Mouse (Mus musculus) lung, embryonic 14.5 days (tissue): ENCODE data around the gene Phlpp1. TPM values are rescaled to one million over a fixed set of nuclear protein-coding genes. Genes with fewer than 3 reads are reported as not detected.

ENCODE experiments used
- ATAC-seq: fragments of 200-750 bp; cut with Nextera tagmentation; 2 replicates; pipeline ENCODE4 v1.8.0; 2017; ENCODE audit warnings: mild to moderate bottlenecking, moderate TSS enrichment, moderate library complexity; ENCODE audit not compliant: insufficient read depth
- DNase-seq: peaks from one replicate; pipeline ENCODE4 v3.0.0-alpha.2; 2015
- H3K27ac ChIP-seq: fragments of 300-500 bp; sonication (generic); 2 replicates; pipeline ENCODE4 v1.5.1; 2014; ENCODE audit warnings: low read depth, mild to moderate bottlenecking, moderate library complexity
- H3K27me3 ChIP-seq: fragments of 300-500 bp; sonication (generic); 2 replicates; pipeline ENCODE4 v1.6.1; 2014; ENCODE audit warnings: low read length, control low read depth; ENCODE audit not compliant: insufficient read depth
- H3K36me3 ChIP-seq: fragments of 300-500 bp; sonication (generic); 2 replicates; pipeline ENCODE4 v1.6.1; 2014; ENCODE audit warnings: control low read depth; ENCODE audit not compliant: insufficient read depth
- H3K4me1 ChIP-seq: fragments of 300-500 bp; sonication (generic); 2 replicates; pipeline ENCODE4 v1.6.1; 2014; ENCODE audit warnings: antibody characterized with exemption, control low read depth; ENCODE audit not compliant: insufficient read depth
- H3K4me2 ChIP-seq: fragments of 300-500 bp; sonication (generic); 2 replicates; pipeline ENCODE4 v1.6.1; 2014; ENCODE audit warnings: mild to moderate bottlenecking
- H3K4me3 ChIP-seq: fragments of 300-500 bp; sonication (generic); 2 replicates; pipeline ENCODE4 v1.5.1; 2014; ENCODE audit warnings: low read depth, low read length
- H3K9ac ChIP-seq: fragments of 300-500 bp; sonication (generic); 2 replicates; pipeline ENCODE4 v1.6.1; 2014
- H3K9me3 ChIP-seq: fragments of 300-500 bp; sonication (generic); 2 replicates; pipeline ENCODE4 v1.6.1; 2016; ENCODE audit warnings: low read depth, low read length, control low read depth
- CTCF ChIP-seq: IDR thresholded peaks from 2 replicates; pipeline ENCODE4 v1.5.1; 2016; ENCODE audit warnings: antibody characterized with exemption, low read depth
- WGBS: fragments of 180-500 bp; shearing (Covaris S2); extraction: QIAGEN DNeasy Blood & Tissue Kit; methylation state at CpG from one replicate; pipeline ENCODE4 v1.1.7; 2014; 5-methylcytosine and 5-hydroxymethylcytosine counted together
- polyA plus RNA-seq: library from polyadenylated mRNA; unstranded; fragments of >200 nt; fragmentation: Nextera tagmentation; extraction: Ambion mirVana; gene quantifications from 2 replicates; pipeline ENCODE4 v1.2.1, GENCODE M21; 2014

Gene Phlpp1
- polyA plus RNA-seq, 1 experiment from 2014 or later, result 4.2 TPM

DNA sequence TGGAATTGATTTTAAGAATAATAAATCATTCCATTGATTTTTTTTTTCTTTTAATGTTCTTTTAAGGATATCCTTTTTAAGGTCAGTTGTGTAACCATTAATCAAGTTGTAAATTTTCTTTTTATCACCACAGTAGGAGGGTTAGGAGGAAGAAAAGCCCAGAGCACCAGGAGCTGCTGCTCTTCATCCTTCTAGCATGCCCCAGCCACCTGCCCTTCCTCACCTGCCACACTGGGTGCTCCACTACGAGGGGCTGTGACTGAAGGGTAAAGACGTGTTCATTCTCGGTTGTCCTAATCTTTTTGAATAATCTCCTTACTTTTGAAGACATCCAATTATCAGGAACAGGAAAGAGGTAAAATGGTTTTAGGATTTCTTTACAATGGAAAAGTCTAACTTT lies 22.7 kb downstream of the Phlpp1 start:
- DNase-seq, result no peak
- Histone ChIP-seq H3K4me3 (no peak overlapping the region), H3K9ac (no peak overlapping the region), H3K4me1 (peaks cover 4% of the 10 kb centered on the region; the same call in 1 of the 2 replicates), H3K4me2 (no peak overlapping the region), H3K9me3 (no peaks in the 10 kb centered on the region), H3K27me3 (no peaks in the 10 kb centered on the region), H3K27ac (no peak overlapping the region), H3K36me3 (no peaks in the 10 kb centered on the region)
- TF ChIP-seq CTCF, result no peak
- WGBS, result 66% methylated on average over 3 of the region's 3 CpGs
- no peak for ATAC-seq

GRCm38 (mm10) chr1:106197991-106198390 lies 26.4 kb downstream of the Phlpp1 start:
- no peak overlapping the region for H3K9ac ChIP-seq
- H3K9me3 ChIP-seq, result no peaks in the 10 kb centered on the region
- no peaks in the 10 kb centered on the region for H3K36me3 ChIP-seq
- H3K4me3 ChIP-seq, result no peak overlapping the region
- no peaks in the 10 kb centered on the region for H3K27me3 ChIP-seq
- H3K27ac ChIP-seq, result no peak overlapping the region
- DNase-seq, result peak; percentile 30
- H3K4me1 ChIP-seq, result peaks cover 7% of the 10 kb centered on the region; the same call in 1 of the 2 replicates
- no peak for TF ChIP-seq CTCF
- WGBS, result 62% methylated on average over 5 of the region's 5 CpGs
- H3K4me2 ChIP-seq, result no peak overlapping the region
- no peak for ATAC-seq

- 76% methylated on average over 4 of the region's 4 CpGs for WGBS
Measured at GRCm38 (mm10) chr1:106199109-106199508, 27.6 kb downstream of the Phlpp1 start.

DNA sequence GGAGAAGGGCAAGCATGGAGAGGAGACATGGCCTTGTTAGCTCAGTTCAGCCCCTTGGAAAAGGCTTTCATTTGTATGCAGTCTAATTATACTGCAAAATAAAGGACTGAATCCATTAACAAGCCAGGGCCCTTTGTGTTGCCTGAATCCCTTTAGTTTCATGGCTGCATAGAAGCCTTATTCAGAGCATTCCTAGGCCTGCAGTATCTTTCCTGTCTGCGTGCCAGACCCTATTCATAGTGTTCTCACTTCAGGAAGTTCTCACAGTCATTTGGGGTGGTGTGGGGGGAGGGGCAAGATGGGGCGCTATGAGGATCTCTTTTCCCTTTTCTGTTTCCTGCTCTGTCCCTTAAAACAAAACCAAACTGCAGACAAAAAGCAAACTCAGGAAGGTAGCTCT lies 28.1 kb downstream of the Phlpp1 start:
- Histone ChIP-seq H3K4me3 (no peak overlapping the region), H3K9ac (no peak overlapping the region), H3K4me2 (0 out of 2 replicates have a peak overlapping the region, but pooled peaks have one; percentile 12), H3K27ac (peak overlapping the region; percentile 72; the same call in 1 of the 2 replicates), H3K4me1 (peaks cover 10% of the 10 kb centered on the region), H3K36me3 (no peaks in the 10 kb centered on the region), H3K9me3 (no peaks in the 10 kb centered on the region), H3K27me3 (no peaks in the 10 kb centered on the region)
- 19% methylated on average over 2 of the region's 2 CpGs for WGBS
- TF ChIP-seq CTCF, result no peak
- peak; percentile 56; the same call in 1 of the 2 replicates for ATAC-seq
- peak; percentile 78 for DNase-seq

More at GRCm38 (mm10) chr1:106199109-106199508, 27.6 kb downstream of the Phlpp1 start:
- no peak overlapping the region for H3K9ac ChIP-seq
- H3K27ac ChIP-seq, result peak overlapping the region; percentile 72; the same call in 1 of the 2 replicates
- no peaks in the 10 kb centered on the region for H3K27me3 ChIP-seq
- H3K4me1 ChIP-seq, result peaks cover 10% of the 10 kb centered on the region
- no peaks in the 10 kb centered on the region for H3K9me3 ChIP-seq
- no peaks in the 10 kb centered on the region for H3K36me3 ChIP-seq
- ATAC-seq (no peak), DNase-seq (no peak)
- H3K4me2 ChIP-seq, result no peak overlapping the region
- TF ChIP-seq CTCF, result no peak
- H3K4me3 ChIP-seq, result no peak overlapping the region

DNA sequence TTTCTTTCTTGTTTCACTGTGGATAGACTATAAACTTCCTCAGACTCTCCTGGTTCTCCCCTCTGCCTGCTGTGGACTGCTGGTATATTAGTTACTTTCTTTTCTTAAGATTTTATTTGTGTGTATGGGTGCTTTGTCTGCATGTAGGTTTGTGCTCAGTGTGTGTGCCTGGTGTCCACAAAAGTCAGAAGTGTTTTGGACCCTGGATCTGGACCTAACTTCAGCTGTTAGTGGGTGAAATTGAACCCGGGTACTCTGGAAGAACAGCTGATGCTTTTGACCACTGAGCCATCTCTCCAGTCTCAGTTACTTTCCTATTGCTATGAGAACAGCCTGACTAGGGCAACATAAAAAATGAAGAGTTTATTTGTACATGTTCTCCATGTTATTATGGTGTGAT lies 29.5 kb downstream of the Phlpp1 start:
- Histone ChIP-seq H3K4me3 (no peak overlapping the region), H3K36me3 (no peaks in the 10 kb centered on the region), H3K9ac (no peak overlapping the region), H3K4me1 (peaks cover 12% of the 10 kb centered on the region), H3K27me3 (no peaks in the 10 kb centered on the region), H3K4me2 (no peak overlapping the region), H3K27ac (no peak overlapping the region), H3K9me3 (no peaks in the 10 kb centered on the region)
- no peak for TF ChIP-seq CTCF
- no peak for DNase-seq
- ATAC-seq, result no peak
- 91% methylated on average over 1 of the region's 1 CpGs for whole genome bisulfite sequencing

DNA sequence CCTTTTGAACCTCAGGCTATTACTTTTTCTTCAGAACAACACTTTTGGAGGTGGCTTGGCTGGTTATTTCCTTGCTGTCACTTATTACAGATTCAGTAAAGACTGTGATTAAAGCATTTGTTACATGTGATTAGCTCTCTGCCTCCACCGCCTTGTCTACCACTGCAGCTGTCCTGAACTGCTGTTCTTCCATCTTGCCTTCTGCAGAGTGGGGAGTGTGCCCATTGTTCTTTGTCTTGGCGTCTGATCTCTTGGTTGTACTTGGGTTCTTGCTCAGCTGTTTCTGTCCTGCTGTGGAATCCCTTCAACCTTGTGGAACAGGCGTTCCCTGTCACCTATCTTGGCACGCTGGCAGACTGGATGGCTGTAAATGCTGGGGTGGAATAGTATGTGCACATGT lies 30.4 kb downstream of the Phlpp1 start:
- DNase-seq, result no peak
- H3K4me1 ChIP-seq, result peaks cover 12% of the 10 kb centered on the region
- no peaks in the 10 kb centered on the region for H3K27me3 ChIP-seq
- no peak overlapping the region for H3K27ac ChIP-seq
- whole genome bisulfite sequencing, result 74% methylated on average over 4 of the region's 4 CpGs
- no peaks in the 10 kb centered on the region for H3K36me3 ChIP-seq
- H3K9me3 ChIP-seq, result no peaks in the 10 kb centered on the region
- H3K9ac ChIP-seq, result no peak overlapping the region
- no peak overlapping the region for H3K4me3 ChIP-seq
- H3K4me2 ChIP-seq, result no peak overlapping the region
- no peak for TF ChIP-seq CTCF
- ATAC-seq, result no peak

- Histone ChIP-seq H3K9me3 (no peaks in the 10 kb centered on the region), H3K36me3 (no peaks in the 10 kb centered on the region), H3K9ac (no peak overlapping the region), H3K4me2 (peak overlapping the region; percentile 31; the same call in 1 of the 2 replicates), H3K27me3 (no peaks in the 10 kb centered on the region), H3K4me1 (peaks cover 15% of the 10 kb centered on the region), H3K27ac (peak overlapping the region; percentile 10; the same call in 1 of the 2 replicates), H3K4me3 (no peak overlapping the region)
- DNase-seq (no peak), ATAC-seq (no peak)
- TF ChIP-seq CTCF, result no peak
- 53% methylated on average over 3 of the region's 3 CpGs for WGBS
Measured at GRCm38 (mm10) chr1:106203942-106204341, 32.4 kb downstream of the Phlpp1 start.
